Mouse (Mus musculus) MEL (cell line): ENCODE measurements around the gene Ednrb. TPM values are rescaled to one million over a fixed set of nuclear protein-coding genes. Genes with fewer than 3 reads are reported as not detected.

ENCODE experiments used
- DNase-seq: peaks from one replicate; pipeline ENCODE4 v3.0.0; 2011; ENCODE audit warnings: low read depth, low spot score
- H3K27ac ChIP-seq: 2 replicates; pipeline ENCODE4 v1.5.1; 2012; ENCODE audit warnings: low read depth, mild to moderate bottlenecking, control low read depth, low read length, moderate library complexity; ENCODE audit not compliant: control insufficient read depth
- H3K27me3 ChIP-seq, 2 experiments: fragments of 150-350 bp in 1 of 2; sonication (generic) in 1 of 2; 2 replicates each; pipeline ENCODE4 v1.6.1; 2012; ENCODE audit warnings: low read length in 2 of 2, mild to moderate bottlenecking in 2 of 2, improper control_type of control experiment in 1 of 2, moderate library complexity in 1 of 2; ENCODE audit not compliant: insufficient read depth in 2 of 2, control insufficient read depth in 1 of 2
- H3K36me3 ChIP-seq, 2 experiments: 2 replicates each; pipeline ENCODE4 v1.6.1; 2012 to 2014; ENCODE audit warnings: low read length in 2 of 2, improper control_type of control experiment in 1 of 2, inconsistent platforms in 1 of 2, mild to moderate bottlenecking in 1 of 2; ENCODE audit not compliant: insufficient read depth in 2 of 2, control insufficient read depth in 1 of 2
- H3K4me1 ChIP-seq, 2 experiments: fragments of 150-350 bp in 1 of 2; sonication (generic) in 1 of 2; 2 replicates each; pipeline ENCODE4 v1.6.1; 2012; ENCODE audit warnings: low read length in 2 of 2, improper control_type of control experiment in 1 of 2, mild to moderate bottlenecking in 1 of 2; ENCODE audit not compliant: insufficient read depth in 2 of 2, control insufficient read depth in 1 of 2
- H3K4me3 ChIP-seq, 2 experiments: fragments of 150-350 bp in 1 of 2; sonication (generic) in 1 of 2; 2 replicates each; pipeline ENCODE4 v1.5.1; 2012; ENCODE audit warnings: low read depth in 2 of 2, low read length in 2 of 2, mild to moderate bottlenecking in 2 of 2, moderate library complexity in 2 of 2, control low read depth in 1 of 2, improper control_type of control experiment in 1 of 2; ENCODE audit not compliant: control insufficient read depth in 1 of 2, insufficient read depth in 1 of 2
- H3K79me2 ChIP-seq: 2 replicates; pipeline ENCODE4 v1.6.1; 2012; ENCODE audit warnings: mild to moderate bottlenecking, low read length, moderate library complexity; ENCODE audit not compliant: control insufficient read depth, poor library complexity, insufficient read depth
- H3K9ac ChIP-seq: 2 replicates; pipeline ENCODE4 v1.6.1; 2012; ENCODE audit warnings: low read depth, mild to moderate bottlenecking, control low read depth, low read length, moderate library complexity; ENCODE audit not compliant: control insufficient read depth, poor library complexity, severe bottlenecking
- H3K9me3 ChIP-seq: fragments of 150-350 bp; sonication (generic); replicated peaks from 2 replicates; pipeline ENCODE4 v1.6.1; 2012; ENCODE audit warnings: mild to moderate bottlenecking, low read length, improper control_type of control experiment, moderate library complexity; ENCODE audit not compliant: insufficient read depth
- CTCF ChIP-seq, 3 experiments: IDR thresholded peaks in 2 of 3; conservative IDR thresholded peaks in 1 of 3; 2 replicates each; pipeline ENCODE4 v1.5.1; 2011 to 2012; ENCODE audit warnings: low read length in 3 of 3, low read depth in 2 of 3, mild to moderate bottlenecking in 2 of 3, improper control_type of control experiment in 1 of 3, inconsistent platforms in 1 of 3, mixed read lengths in 1 of 3, moderate library complexity in 1 of 3; ENCODE audit not compliant: control insufficient read depth in 1 of 3, insufficient read depth in 1 of 3, poor library complexity in 1 of 3, severe bottlenecking in 1 of 3
- ELF1 ChIP-seq: IDR thresholded peaks from 2 replicates; pipeline ENCODE4 v1.6.1; 2014; ENCODE audit warnings: low read depth, mild to moderate bottlenecking, inconsistent platforms, low read length, improper control_type of control experiment, moderate library complexity
- EP300 ChIP-seq, 2 experiments: IDR thresholded peaks; 2 replicates each; pipeline ENCODE4 v1.6.1; 2011; ENCODE audit warnings: improper control_type of control experiment in 2 of 2, low read length in 2 of 2, low read depth in 1 of 2, mild to moderate bottlenecking in 1 of 2
- GABPA ChIP-seq: IDR thresholded peaks from 2 replicates; pipeline ENCODE4 v1.6.1; 2012; ENCODE audit warnings: low read depth, mild to moderate bottlenecking, inconsistent platforms, low read length, improper control_type of control experiment, moderate library complexity
- GATA1 ChIP-seq: IDR thresholded peaks from 2 replicates; pipeline ENCODE4 v1.6.1; 2011; ENCODE audit warnings: low read depth, low read length, improper control_type of control experiment
- JUND ChIP-seq: IDR thresholded peaks from 2 replicates; pipeline ENCODE4 v1.6.1; 2011; ENCODE audit warnings: low read depth, mild to moderate bottlenecking, improper control_type of control experiment, low read length
- KAT2A ChIP-seq: conservative IDR thresholded peaks from 2 replicates; pipeline ENCODE4 v1.6.1; 2012; ENCODE audit warnings: low read depth, low read length, improper control_type of control experiment, inconsistent platforms
- MAZ ChIP-seq: IDR thresholded peaks from 2 replicates; pipeline ENCODE4 v1.6.1; 2012; ENCODE audit warnings: low read depth, mild to moderate bottlenecking, inconsistent platforms, low read length, improper control_type of control experiment
- MXI1 ChIP-seq: IDR thresholded peaks from 2 replicates; pipeline ENCODE4 v1.6.1; 2011; ENCODE audit warnings: mild to moderate bottlenecking, low read depth, low read length, improper control_type of control experiment
- MYB ChIP-seq: IDR thresholded peaks from 2 replicates; pipeline ENCODE4 v1.6.1; 2011; ENCODE audit warnings: mild to moderate bottlenecking, low read depth, low read length, improper control_type of control experiment
- MYC ChIP-seq: IDR thresholded peaks from 2 replicates; pipeline ENCODE4 v1.6.1; 2011; ENCODE audit warnings: low read depth, mild to moderate bottlenecking, low read length, improper control_type of control experiment, moderate library complexity
- NRF1 ChIP-seq: IDR thresholded peaks from 2 replicates; pipeline ENCODE4 v1.6.1; 2014; ENCODE audit warnings: low read depth, mild to moderate bottlenecking, inconsistent platforms, low read length, improper control_type of control experiment, moderate library complexity; ENCODE audit not compliant: poor library complexity, insufficient read depth, severe bottlenecking
- POLR2A ChIP-seq, 2 experiments: IDR thresholded peaks; 2 replicates each; pipeline ENCODE4 v1.6.1; 2011 to 2012; ENCODE audit warnings: low read length in 2 of 2, mild to moderate bottlenecking in 2 of 2, control low read depth in 1 of 2, improper control_type of control experiment in 1 of 2, low read depth in 1 of 2, moderate library complexity in 1 of 2; ENCODE audit not compliant: control insufficient read depth in 1 of 2, insufficient read depth in 1 of 2, poor library complexity in 1 of 2
- POLR2AphosphoS2 ChIP-seq: IDR thresholded peaks from 2 replicates; pipeline ENCODE4 v1.6.1; 2011; ENCODE audit warnings: low read length, improper control_type of control experiment
- RAD21 ChIP-seq: IDR thresholded peaks from 2 replicates; pipeline ENCODE4 v1.6.1; 2011; ENCODE audit warnings: mild to moderate bottlenecking, low read depth, low read length, improper control_type of control experiment
- SMC3 ChIP-seq: IDR thresholded peaks from 2 replicates; pipeline ENCODE4 v1.6.1; 2011; ENCODE audit warnings: low read depth, low read length, improper control_type of control experiment
- TAL1 ChIP-seq: IDR thresholded peaks from 2 replicates; pipeline ENCODE4 v1.6.1; 2012; ENCODE audit warnings: mild to moderate bottlenecking, inconsistent platforms, low read length, moderate library complexity, mixed read lengths
- TBP ChIP-seq: IDR thresholded peaks from 2 replicates; pipeline ENCODE4 v1.8.0; 2011; ENCODE audit warnings: low read depth, low read length, improper control_type of control experiment
- TCF12 ChIP-seq: IDR thresholded peaks from 2 replicates; pipeline ENCODE4 v1.6.1; 2014; ENCODE audit warnings: low read depth, mild to moderate bottlenecking, inconsistent platforms, low read length, improper control_type of control experiment, moderate library complexity
- USF2 ChIP-seq, 2 experiments: IDR thresholded peaks; 2 replicates each; pipeline ENCODE4 v1.6.1; 2011 to 2012; ENCODE audit warnings: improper control_type of control experiment in 2 of 2, low read length in 2 of 2, borderline replicate concordance in 1 of 2, inconsistent platforms in 1 of 2, low read depth in 1 of 2, mild to moderate bottlenecking in 1 of 2; ENCODE audit not compliant: insufficient read depth in 1 of 2
- ZKSCAN1 ChIP-seq: IDR thresholded peaks from 2 replicates; pipeline ENCODE4 v1.6.1; 2012; ENCODE audit warnings: low read depth, mild to moderate bottlenecking, inconsistent platforms, low read length, improper control_type of control experiment, moderate library complexity
- ZMIZ1 ChIP-seq: IDR thresholded peaks from 2 replicates; pipeline ENCODE4 v1.6.1; 2012; ENCODE audit warnings: low read depth, mild to moderate bottlenecking, inconsistent platforms, low read length, improper control_type of control experiment, moderate library complexity
- polyA plus RNA-seq, 2 experiments: library from polyadenylated mRNA; stranded (reverse) in 1 of 2; unstranded in 1 of 2; fragments of >175 nt in 1 of 2; fragments of >200 nt in 1 of 2; gene quantifications; 2 replicates each; pipeline versions ENCODE4 v1.2.1 to v1.2.4; 2012; ENCODE audit warnings: low replicate concordance in 2 of 2, low read depth in 1 of 2; ENCODE audit not compliant: insufficient read length in 2 of 2, insufficient read depth in 1 of 2, missing spikeins in 1 of 2
- total RNA-seq: library from RNA; depleted of rRNA; stranded (reverse); fragments of 300-350 nt; gene quantifications from 2 replicates; pipeline ENCODE4 v1.2.3, GENCODE M21; 2012

Ednrb gene
- total and polyA plus RNA-seq, 3 experiments = not detected

GRCm38 (mm10) chr14:103797123-103797522, 47.1 kb downstream of the Ednrb start:
- Histone ChIP-seq H3K9ac (no peak overlapping the region), H3K36me3 (no peaks in the 10 kb centered on the region), H3K79me2 (no peaks in the 10 kb centered on the region), H3K27me3 (no peaks in the 10 kb centered on the region), H3K4me1 (no peaks in the 10 kb centered on the region), H3K4me3 (no peak overlapping the region), H3K27ac (no peak overlapping the region), H3K9me3 (no peaks in the 10 kb centered on the region)
- no peak for TF ChIP-seq POLR2A (IDR thresholded peaks at IDR 0.05; ENCODE audit: control insufficient read depth in 1 of 2, insufficient read depth in 1 of 2, low read depth in 1 of 2, low read length in 2 of 2, poor library complexity in 1 of 2)
- no peak for TF ChIP-seq CTCF (IDR thresholded peaks at IDR 0.05 in 2 of 3, conservative IDR thresholded peaks at IDR 0.05 in 1 of 3; ENCODE audit: control insufficient read depth in 1 of 3, insufficient read depth in 1 of 3, low read depth in 2 of 3, low read length in 3 of 3, poor library complexity in 1 of 3, severe bottlenecking in 1 of 3)
- no peak for TF ChIP-seq GATA1
- no peak for TF ChIP-seq MYC
- TF ChIP-seq TCF12 = no peak
- no peak for TF ChIP-seq KAT2A
- no peak for TF ChIP-seq ZMIZ1
- DNase-seq = no peak

GRCm38 (mm10) chr14:103795591-103795990, 48.6 kb downstream of the Ednrb start:
- peak; percentile 5 for DNase-seq
- no peak overlapping the region for H3K4me3 ChIP-seq
- no peaks in the 10 kb centered on the region for H3K79me2 ChIP-seq
- no peaks in the 10 kb centered on the region; a peak in 1 of 4 replicates for H3K27me3 ChIP-seq
- no peaks in the 10 kb centered on the region for H3K4me1 ChIP-seq
- no peak overlapping the region for H3K27ac ChIP-seq
- no peak overlapping the region for H3K9ac ChIP-seq
- H3K9me3 ChIP-seq = no peaks in the 10 kb centered on the region
- no peaks in the 10 kb centered on the region for H3K36me3 ChIP-seq
- no peak for TF ChIP-seq MYC
- no peak for TF ChIP-seq SMC3
- TF ChIP-seq MXI1 = no peak
- TF ChIP-seq GABPA = no peak
- TF ChIP-seq ZKSCAN1 = no peak
- TF ChIP-seq RAD21 = no peak
- no peak for TF ChIP-seq JUND
- TF ChIP-seq EP300 (IDR thresholded peaks at IDR 0.05; ENCODE audit: low read depth in 1 of 2, low read length in 2 of 2) = no peak
- no peak for TF ChIP-seq MAZ
- TF ChIP-seq NRF1 = no peak
- no peak for TF ChIP-seq ELF1
- TF ChIP-seq USF2 (IDR thresholded peaks at IDR 0.05; ENCODE audit: borderline replicate concordance in 1 of 2, insufficient read depth in 1 of 2, low read depth in 1 of 2, low read length in 2 of 2) = no peak
- TF ChIP-seq GATA1 = no peak
- no peak for TF ChIP-seq MYB
- no peak for TF ChIP-seq TAL1
- TF ChIP-seq CTCF (IDR thresholded peaks at IDR 0.05 in 2 of 3, conservative IDR thresholded peaks at IDR 0.05 in 1 of 3; ENCODE audit: control insufficient read depth in 1 of 3, insufficient read depth in 1 of 3, low read depth in 2 of 3, low read length in 3 of 3, poor library complexity in 1 of 3, severe bottlenecking in 1 of 3) = no peak
- no peak for TF ChIP-seq POLR2AphosphoS2
- TF ChIP-seq ZMIZ1 = no peak
- no peak for TF ChIP-seq TBP
- no peak for TF ChIP-seq POLR2A (IDR thresholded peaks at IDR 0.05; ENCODE audit: control insufficient read depth in 1 of 2, insufficient read depth in 1 of 2, low read depth in 1 of 2, low read length in 2 of 2, poor library complexity in 1 of 2)
